Mouse (Mus musculus) kidney, adult 18-20 months (tissue): Measurements from ENCODE around the gene Gm21776.
"Not testable (repeated sequence)": the region's sequence is repeated elsewhere in the genome, so short reads cannot be mapped to it uniquely, and the experiment has no call there.

Experiments
- DNase-seq: peaks from one replicate; pipeline ENCODE4 v3.0.0; 2021

Gm21776 gene

GRCm38 (mm10) chrY:76378362-76378761, at the start of gene Gm21776:
Gene Gm21776 (plus strand): TSS chrY:76378662.
- DNase-seq, result not testable (repeated sequence)
